In genomic region chr17:80063386-80063785, GRCm38 (mm10) we compare ENCODE assay signal across 11 mouse cellular contexts. TPM values are rescaled to one million over a fixed set of nuclear protein-coding genes. Genes with fewer than 3 reads are reported as not detected.
DNase-seq lines count a peak whose midpoint lies in the region; ATAC-seq and TF ChIP-seq lines count a peak whose summit lies in the region.
"Had no signal": no experiment of that assay in that cellular context is flagged by ENCODE, and none has a peak within 500 bp of the region (broad histone marks: within the 10 kb centered on the region; RNA-seq: fewer than 3 reads in every experiment).

No protein-coding gene starts in this region.

- TF ChIP-seq POLR2A in ES-Bruce4 (IDR thresholded peaks at IDR 0.05; ENCODE audit: insufficient read depth, low read length), result no peak

- whole genome bisulfite sequencing in heart, postnatal 0 days, result 64% methylated on average over 10 of the region's 10 CpGs
- WGBS in embryonic facial prominence, embryonic 10.5 days, result 85% methylated on average over 10 of the region's 10 CpGs
- 34% methylated on average over 10 of the region's 10 CpGs for WGBS in liver, embryonic 12.5 days (ENCODE audit: insufficient replicate concordance)

- no peaks in the 10 kb centered on the region for H3K36me3 ChIP-seq in heart, postnatal 0 days (replicated peaks; ENCODE audit: control insufficient read depth, insufficient read depth, low read length)
- no peaks in the 10 kb centered on the region for H3K36me3 ChIP-seq in ES-Bruce4 (ENCODE audit: control insufficient read depth, insufficient read depth, low read length, poor library complexity, severe bottlenecking)
- peaks cover 2% of the 10 kb centered on the region; the same call in 1 of the 2 replicates for H3K36me3 ChIP-seq in embryonic facial prominence, embryonic 10.5 days (replicated peaks)
- peaks cover 1% of the 10 kb centered on the region; the same call in 1 of the 2 replicates for H3K36me3 ChIP-seq in liver, embryonic 12.5 days

- DNase-seq in heart, postnatal 0 days (ENCODE audit: low spot score), result no peak
- no peak for DNase-seq in heart, adult 18-20 months
- DNase-seq in embryonic facial prominence, embryonic 10.5 days (ENCODE audit: low spot score), result no peak
- DNase-seq in embryo, embryonic 9.5 days (ENCODE audit: extremely low spot score), result no peak
- DNase-seq in cerebellum, postnatal 14 days, result no peak
- no peak for DNase-seq in ovary, postnatal 10 days (ENCODE audit: low spot score)
- DNase-seq: adrenal gland, adult 2 months; gastrocnemius, postnatal 36 days; lung, postnatal 14 days had no signal

- peaks cover 17% of the 10 kb centered on the region for H3K4me1 ChIP-seq in heart, postnatal 0 days (ENCODE audit: control insufficient read depth, insufficient read depth)
- H3K4me1 ChIP-seq in ES-Bruce4 (ENCODE audit: control insufficient read depth, insufficient read depth, low read length), result no peaks in the 10 kb centered on the region
- H3K4me1 ChIP-seq in embryonic facial prominence, embryonic 10.5 days, result peaks cover 23% of the 10 kb centered on the region
- H3K4me1 ChIP-seq in liver, embryonic 12.5 days, result peaks cover 37% of the 10 kb centered on the region

- H3K27ac ChIP-seq in heart, postnatal 0 days (ENCODE audit: low read depth), result no peak overlapping the region
- H3K27ac ChIP-seq in ES-Bruce4 (ENCODE audit: insufficient read depth, low read length), result no peak overlapping the region
- H3K27ac ChIP-seq in embryonic facial prominence, embryonic 10.5 days (replicated peaks), result no peak overlapping the region
- H3K27ac ChIP-seq in liver, embryonic 12.5 days, result peak overlapping the region; percentile 98

- no peak for TF ChIP-seq CTCF in heart, postnatal 0 days (IDR thresholded peaks at IDR 0.05; ENCODE audit: low read depth)
- no peak for TF ChIP-seq CTCF in ES-Bruce4 (IDR thresholded peaks at IDR 0.05; ENCODE audit: low read depth, low read length)

- H3K9ac ChIP-seq in heart, postnatal 0 days (replicated peaks; ENCODE audit: low read depth, low read length), result no peak overlapping the region
- peak overlapping the region; percentile 64; the same call in 1 of the 2 replicates for H3K9ac ChIP-seq in ES-Bruce4 (ENCODE audit: low read depth, poor library complexity, severe bottlenecking)
- peak overlapping the region; percentile 74; the same call in 1 of the 2 replicates for H3K9ac ChIP-seq in liver, embryonic 12.5 days

- H3K4me2 ChIP-seq in heart, postnatal 0 days (ENCODE audit: low read depth, low read length), result peak overlapping the region; percentile 73; the same call in 1 of the 2 replicates
- peak overlapping the region; percentile 85 for H3K4me2 ChIP-seq in liver, embryonic 12.5 days

- no peak for TF ChIP-seq EP300 in heart, postnatal 0 days (IDR thresholded peaks at IDR 0.05; ENCODE audit: low read depth)
- TF ChIP-seq EP300 in ES-Bruce4 (IDR thresholded peaks at IDR 0.05; ENCODE audit: insufficient read depth, low read depth, low read length), result no peak

- no peak for ATAC-seq in heart, postnatal 0 days (ENCODE audit: insufficient read depth, low read depth)
- ATAC-seq in liver, embryonic 12.5 days, result no peak

- H3K9me3 ChIP-seq in heart, postnatal 0 days (replicated peaks; ENCODE audit: control insufficient read depth, low read length), result no peaks in the 10 kb centered on the region
- H3K9me3 ChIP-seq in ES-Bruce4 (replicated peaks; ENCODE audit: control insufficient read depth, insufficient read depth, low read length, poor library complexity, severe bottlenecking), result no peaks in the 10 kb centered on the region
- no peaks in the 10 kb centered on the region for H3K9me3 ChIP-seq in embryonic facial prominence, embryonic 10.5 days
- no peaks in the 10 kb centered on the region for H3K9me3 ChIP-seq in liver, embryonic 12.5 days (replicated peaks)

- H3K27me3 ChIP-seq in heart, postnatal 0 days (ENCODE audit: control insufficient read depth, insufficient read depth, low read length), result no peaks in the 10 kb centered on the region
- no peaks in the 10 kb centered on the region for H3K27me3 ChIP-seq in ES-Bruce4 (ENCODE audit: control insufficient read depth, insufficient read depth, low read length, poor library complexity, severe bottlenecking)
- no peaks in the 10 kb centered on the region for H3K27me3 ChIP-seq in embryonic facial prominence, embryonic 10.5 days (replicated peaks; ENCODE audit: low read depth, poor library complexity, severe bottlenecking)
- H3K27me3 ChIP-seq in liver, embryonic 12.5 days (replicated peaks), result no peaks in the 10 kb centered on the region

- H3K4me3 ChIP-seq in heart, postnatal 0 days (ENCODE audit: low read depth, low read length), result no peak overlapping the region
- no peak overlapping the region for H3K4me3 ChIP-seq in ES-Bruce4 (ENCODE audit: low read depth, low read length)
- peak overlapping the region; percentile 83; the same call in 1 of the 2 replicates for H3K4me3 ChIP-seq in embryonic facial prominence, embryonic 10.5 days
- H3K4me3 ChIP-seq in liver, embryonic 12.5 days, result peak overlapping the region; percentile 91

RNA-seq across cellular contexts. Expression of gene Hnrnpll, which starts 1.3 kb away (rescaled TPM):
- total RNA-seq in heart, postnatal 0 days (2014; rRNA removed; ENCODE audit: low replicate concordance), result 36.8 and 37.5 TPM in 2 replicates
- polyA plus RNA-seq in heart, postnatal 0 days (2015; fragmentation: Nextera tagmentation; extraction: Ambion mirVana), result 19.0 TPM in 2 replicates
- total RNA-seq in heart, adult 18-20 months (2021), result 10 to 100 TPM; 22.9 TPM
- polyA plus RNA-seq in ES-Bruce4 (2011; ENCODE audit: insufficient read depth, insufficient read length, low read depth, missing spikeins), result 73.4 and 77.4 TPM in 2 replicates
- 83.4 and 85.8 TPM in 2 replicates for polyA plus RNA-seq in embryonic facial prominence, embryonic 10.5 days (2016; fragmentation: Nextera tagmentation; extraction: Ambion mirVana)
- 50.2 and 52.5 TPM in 2 replicates for polyA plus RNA-seq in liver, embryonic 12.5 days (2016; fragmentation: Nextera tagmentation; extraction: Ambion mirVana)

Comparison
In these comparisons a context has a peak if more than half of its experiments do, and no peak if none do; other contexts are left out.
1. H3K4me3 ChIP-seq: peak in embryonic facial prominence, embryonic 10.5 days (single experiment) and liver, embryonic 12.5 days (single experiment); none in heart, postnatal 0 days (single experiment) and ES-Bruce4 (single experiment).